Mouse (Mus musculus) retina, postnatal 7 days (tissue): ENCODE measurements around the gene Traf3.

Experiments used
- DNase-seq: peaks from one replicate; pipeline ENCODE4 v3.0.0-alpha.2; 2012; ENCODE audit warnings: low read depth, low spot score

Traf3 gene

DNA sequence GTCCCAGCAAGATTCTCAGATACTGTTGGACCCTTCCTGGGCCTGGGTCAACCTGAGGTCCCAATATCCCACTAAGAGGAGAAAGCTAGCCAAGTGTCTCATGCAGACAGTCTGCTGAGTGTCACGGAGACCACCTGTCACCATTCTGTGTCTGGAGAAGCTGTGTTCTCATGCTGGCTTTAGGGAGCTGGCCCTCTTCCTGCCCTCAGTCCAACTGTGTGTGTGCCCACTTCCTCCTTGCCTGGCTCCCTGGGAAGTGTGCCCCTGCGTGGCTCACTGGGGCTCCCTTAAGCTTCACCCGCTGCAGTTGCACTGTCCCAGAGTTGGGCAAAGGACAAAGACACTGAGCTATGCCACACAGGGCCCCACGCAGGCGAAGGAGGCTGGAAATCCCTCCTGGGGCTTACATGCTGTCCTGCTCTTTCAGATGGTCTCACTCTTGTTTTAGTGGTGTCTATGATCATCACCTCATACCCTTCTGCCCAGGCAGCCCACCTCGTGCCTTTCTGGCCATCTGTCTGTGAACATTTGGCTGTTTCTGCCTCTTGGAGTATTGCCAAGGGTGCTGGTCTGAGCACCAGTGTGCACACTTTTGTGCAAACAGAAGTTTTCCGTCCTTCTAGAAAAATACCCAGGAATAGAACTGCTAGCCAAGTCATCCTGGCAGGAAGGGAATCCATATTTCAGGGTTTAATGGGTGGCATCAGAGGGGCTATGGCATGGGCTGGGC is 13.0 kb upstream of the Traf3 start:
- DNase-seq = no peak

DNA sequence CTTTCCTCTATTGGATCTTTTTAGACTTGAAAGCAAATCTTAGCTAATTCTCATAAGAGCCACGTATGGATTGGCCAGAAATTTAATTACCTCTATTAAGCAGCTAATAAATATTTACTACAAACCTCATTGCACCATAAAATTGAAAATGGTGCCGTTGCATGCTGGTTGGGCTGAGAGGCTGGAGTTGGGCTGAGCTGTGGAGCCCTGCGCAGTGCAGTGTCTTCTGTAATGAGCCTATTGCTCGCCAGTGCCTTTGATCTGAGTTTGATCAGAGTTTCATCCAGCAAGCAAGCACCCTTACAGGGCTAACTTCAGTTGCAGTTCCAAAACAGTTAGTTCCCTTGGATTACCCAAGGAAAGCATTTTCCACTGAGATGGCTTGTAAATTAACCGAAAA is 12.2 kb upstream of the Traf3 start:
- no peak for DNase-seq

DNA sequence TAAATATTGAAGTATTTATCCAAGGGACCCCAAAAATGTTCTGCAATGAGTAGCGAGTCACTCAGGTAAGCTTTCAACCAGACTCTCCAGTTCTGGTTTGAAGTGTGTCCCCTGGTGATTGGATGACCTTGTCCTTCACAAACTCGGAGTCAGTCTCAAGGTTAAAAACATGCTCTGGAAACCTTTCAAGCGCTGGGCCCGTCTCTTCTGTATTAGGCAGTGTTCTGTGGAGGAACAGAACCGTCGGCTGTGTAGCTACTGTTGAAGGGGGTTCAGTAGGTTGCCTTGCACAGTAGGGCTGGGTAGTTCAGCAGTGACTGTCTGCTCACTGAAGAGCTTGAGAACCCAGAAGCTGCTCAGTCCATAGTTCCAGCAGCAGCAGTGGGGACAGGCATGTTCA is 11.5 kb upstream of the Traf3 start:
- no peak for DNase-seq

DNA sequence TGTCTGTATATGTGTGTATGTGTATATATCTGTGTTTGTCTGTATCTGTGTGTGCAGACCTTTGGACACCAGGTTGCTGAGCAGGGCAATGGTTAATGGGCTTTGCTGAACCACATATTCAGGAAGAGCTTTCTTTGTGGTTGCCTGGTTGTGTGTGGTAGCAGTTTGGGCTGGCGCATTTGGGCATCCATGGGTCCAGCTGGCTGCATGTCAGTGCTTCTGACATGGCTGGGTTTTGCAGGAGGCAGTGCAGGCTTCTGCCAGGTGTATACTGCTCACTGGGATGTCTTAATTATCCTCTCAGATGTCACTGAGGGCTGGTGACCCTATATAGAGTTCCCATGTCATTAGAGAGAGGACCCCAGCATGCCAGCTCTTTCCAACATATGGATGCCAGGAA is 10.4 kb upstream of the Traf3 start:
- DNase-seq = no peak

DNA sequence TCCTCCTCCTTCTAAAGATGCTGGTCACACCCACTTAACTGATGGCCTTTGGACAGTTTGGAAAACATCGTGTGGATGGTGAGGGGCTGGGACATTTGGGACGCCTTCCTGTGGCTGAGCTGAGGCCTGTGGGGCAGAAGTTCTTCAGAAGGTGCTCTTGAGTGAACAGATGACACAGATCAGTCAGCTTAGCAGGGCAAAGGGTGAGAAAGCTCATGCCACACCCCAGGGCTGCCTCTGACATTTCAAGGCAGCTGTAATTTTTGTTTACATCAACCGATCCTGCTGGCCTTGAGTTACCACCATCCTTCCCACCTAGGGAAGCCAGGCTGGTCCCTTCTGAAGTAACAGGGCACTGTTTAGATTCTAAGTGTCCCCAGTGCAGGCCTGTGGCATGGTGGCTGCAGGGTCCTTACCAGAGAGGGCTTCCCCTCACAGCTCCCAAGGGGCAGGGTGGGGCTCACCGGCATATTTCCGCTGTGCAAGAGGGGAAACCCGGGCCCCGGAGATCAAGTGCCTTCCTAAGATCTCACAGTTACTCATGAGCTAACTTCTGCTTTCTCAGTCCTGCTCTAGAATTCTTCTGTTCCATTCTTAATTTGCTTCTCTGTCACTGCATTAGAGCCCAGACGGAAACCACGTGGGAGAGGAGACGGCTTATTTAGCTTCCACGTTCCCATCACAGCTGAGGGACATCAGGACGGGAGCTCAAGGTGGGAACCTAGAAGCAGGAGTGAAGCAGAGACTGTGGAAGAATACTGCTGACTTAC is 6.3 kb upstream of the Traf3 start:
- DNase-seq = no peak

DNA sequence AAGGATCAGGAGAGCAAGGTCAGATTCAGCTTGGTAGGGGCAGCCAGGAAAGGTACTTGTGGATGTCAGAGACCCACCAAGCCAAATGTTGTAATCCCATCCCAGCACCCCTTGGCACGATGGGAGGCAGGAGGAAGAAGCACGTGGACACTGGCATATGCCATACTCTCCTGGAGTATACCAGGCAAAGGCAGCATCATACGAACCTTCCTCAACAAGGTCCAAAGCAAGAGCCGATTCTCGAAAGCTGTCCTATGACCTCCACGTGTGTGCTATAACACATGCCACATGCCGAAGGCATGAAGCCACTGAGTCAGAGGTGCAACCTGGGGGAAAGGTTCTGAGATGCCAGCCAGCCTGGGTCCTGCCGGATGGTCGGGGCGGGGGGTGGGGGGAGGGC is 5.3 kb upstream of the Traf3 start:
- DNase-seq = no peak

DNA sequence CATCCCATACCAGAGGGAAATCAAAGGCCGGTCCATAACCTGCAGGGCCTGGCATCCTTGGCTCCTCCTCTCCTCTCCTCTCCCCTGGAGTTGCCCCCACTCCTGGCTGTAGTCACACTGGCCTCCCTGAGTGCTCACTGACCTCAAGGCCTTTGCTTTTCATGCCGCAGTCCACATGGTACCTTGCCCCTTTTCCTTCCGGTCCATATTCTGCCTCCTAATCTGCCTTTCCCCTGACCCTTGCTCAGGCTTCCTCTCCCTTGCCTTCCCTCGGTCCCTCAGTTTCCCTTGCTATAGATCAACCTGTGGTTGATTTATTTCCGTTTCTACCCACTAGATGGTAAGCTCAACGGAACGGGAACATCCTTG is 4.2 kb upstream of the Traf3 start:
- DNase-seq = no peak

DNA sequence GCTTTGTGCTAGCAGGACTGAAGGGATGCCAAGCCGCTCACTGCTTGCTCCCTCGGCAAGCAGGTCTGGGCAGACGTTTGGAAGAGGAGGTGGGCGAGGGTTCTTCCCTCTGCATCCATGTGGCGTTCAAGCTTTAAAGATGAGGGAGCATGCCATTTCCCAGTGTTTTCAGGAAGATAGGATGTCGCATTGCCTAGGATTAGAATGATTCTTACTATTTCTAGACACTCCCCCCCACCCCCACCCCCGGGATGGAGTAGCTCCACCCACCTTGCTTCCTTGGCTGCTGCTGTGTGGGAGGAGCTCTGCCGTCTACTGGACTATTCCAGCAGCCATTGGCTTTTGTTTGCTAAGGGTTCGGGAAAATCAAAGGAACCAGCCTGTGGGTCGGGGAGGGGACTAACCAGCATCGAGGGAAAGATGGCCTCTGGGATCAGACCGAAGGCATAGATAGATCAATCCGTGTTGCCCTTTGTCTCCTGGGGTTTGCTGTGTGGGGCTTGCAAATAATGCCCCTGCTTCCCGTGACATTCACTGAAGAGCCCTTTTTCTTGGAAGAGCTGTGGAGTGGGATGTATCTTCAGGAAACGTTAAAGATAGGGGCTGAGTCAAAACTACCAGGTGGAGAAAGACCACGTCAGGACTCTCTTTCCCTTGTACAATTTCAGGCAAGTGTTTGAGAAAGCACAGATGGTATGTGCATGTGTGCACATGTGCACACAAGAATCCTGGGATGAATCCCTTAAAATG is 3.7 kb upstream of the Traf3 start:
- peak; percentile 46 for DNase-seq

DNA sequence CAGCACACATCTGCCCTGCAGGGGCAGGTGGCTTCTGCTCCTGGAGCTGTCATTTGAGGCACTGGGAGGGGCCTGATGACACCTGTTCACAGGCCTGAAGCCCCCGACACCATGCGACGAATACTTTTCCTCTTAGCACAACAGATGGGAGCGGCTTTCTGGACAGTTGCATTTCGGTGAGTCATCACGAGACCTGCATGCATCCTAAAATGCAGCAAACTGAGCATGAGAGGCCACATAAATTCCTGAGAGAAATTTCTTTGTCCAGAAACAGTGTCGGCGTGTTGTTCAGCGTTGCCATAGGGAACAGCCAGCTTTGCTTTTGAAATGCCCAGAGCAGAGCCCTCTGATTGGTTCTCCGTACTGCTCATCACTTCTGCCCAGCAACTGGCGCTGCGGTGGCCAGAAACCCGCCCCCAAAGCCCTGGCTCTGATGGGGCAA is 1.8 kb upstream of the Traf3 start:
- peak; percentile 82 for DNase-seq

DNA sequence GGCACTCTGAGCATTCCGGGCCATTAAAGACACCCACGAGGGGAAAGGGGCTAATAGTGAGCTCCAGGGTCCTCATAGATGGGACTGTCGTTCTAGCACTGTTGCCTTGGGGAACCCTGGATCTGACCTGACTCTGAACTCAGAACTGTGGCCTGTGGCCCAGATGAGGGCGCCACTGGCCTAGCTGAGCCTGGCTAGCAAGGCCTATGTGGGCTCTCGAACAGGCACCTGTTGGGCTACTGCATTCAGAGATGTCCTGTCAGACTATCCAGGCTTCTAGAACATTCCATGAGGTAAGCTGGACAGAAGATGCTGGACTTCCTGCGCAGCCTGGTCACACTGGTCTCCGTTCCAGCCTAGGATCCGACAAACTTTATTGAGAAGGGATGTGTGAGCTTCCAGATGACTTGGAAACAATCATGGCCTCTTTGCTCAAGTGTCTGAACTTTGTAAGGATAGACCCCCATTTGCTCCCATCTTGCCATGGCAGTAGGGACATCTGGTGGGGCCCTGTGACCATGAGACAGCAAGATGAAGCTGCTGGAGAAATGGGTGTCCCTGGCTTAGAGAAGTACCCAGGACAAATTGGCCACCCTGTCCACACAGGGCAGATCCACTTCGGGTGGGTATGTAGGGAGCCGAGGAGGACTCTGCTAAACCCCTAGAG is 891 bp upstream of the Traf3 start:
- no peak for DNase-seq

DNA sequence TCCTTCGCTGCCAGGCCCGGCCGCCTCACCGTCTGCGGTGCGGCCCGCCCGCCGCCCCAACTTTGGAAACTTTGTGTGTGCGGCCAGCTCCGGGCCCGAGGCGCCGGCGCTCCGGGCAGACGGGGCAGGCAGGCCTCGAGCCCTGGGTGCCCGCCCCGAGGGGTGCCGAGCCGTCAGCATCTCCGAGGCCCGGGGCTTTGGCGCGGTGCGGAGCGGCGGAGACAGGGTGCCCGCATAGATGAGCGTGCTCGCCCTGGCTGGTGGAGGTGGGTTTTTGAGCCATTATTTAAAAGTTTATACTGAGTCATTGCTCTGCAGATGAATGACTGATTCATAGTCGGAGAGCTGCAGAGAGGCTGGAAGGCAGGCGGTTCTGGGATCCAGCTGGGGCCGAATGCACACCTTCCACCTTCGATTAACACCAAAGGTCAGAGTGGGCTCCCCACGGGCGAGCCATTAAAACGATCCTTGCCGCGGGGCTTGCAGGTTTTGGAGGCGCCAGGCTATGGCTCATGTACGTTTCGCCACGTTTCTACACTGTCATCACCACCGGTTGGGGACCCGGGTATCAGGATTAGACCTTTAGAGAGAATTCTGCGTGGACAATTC is 615 bp downstream of the Traf3 start:
- DNase-seq = no peak

DNA sequence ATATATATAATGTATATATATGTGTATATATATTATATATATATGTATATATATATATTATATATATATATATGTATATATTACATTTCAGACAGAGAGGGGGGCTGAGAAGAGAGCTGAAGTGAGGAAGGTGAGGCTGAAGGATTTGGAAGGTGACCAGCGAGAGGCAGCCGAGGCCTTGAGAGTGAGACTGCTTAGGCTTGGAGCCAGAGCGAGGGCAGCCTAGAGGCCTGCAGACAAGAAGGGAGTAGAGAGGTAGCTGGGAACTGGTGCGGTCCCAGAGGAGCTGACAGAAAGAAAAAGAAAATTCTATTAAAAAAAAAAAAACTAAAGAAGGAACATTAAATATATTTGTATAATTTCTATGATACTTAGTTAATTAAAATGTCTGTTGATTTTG is 2.7 kb downstream of the Traf3 start:
- no peak for DNase-seq

DNA sequence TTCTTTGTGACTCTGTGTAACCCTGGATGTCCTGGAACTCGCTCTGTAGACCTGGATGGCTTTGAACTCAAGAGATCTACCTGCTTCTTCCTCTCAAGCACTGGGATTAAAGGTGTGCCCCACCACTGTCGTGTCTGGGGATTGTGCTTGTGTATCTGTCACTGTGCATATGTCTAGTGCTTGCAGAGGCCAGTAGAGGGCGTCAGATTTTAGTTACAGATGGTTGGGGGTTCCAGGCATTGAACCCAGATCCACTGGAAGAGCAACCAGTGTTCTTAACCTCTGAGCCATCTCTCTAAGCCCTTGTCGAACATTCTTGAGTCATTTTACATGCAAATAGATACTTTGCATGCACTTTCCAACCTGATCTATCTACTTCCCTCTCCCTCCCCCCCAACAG is 12.6 kb downstream of the Traf3 start:
- no peak for DNase-seq

DNA sequence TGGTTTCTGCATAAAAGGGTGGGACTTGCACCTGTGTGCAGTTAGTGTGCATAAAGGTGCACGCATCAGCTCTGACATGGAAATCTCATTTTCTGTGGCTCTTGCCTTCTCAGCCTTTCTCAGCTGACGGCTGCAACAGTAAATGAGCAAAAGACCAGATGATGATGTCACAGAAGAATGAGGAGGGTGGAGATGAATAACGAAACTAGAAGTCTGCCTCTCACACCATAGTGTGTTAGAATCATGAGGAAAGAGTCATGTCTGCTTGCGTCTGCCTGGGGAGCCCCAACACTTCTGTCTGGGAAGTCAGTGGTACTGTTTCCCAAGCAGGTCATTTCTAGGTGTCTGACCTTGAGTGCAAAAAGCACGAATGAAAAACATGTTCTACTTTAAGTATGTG is 15.7 kb downstream of the Traf3 start:
- no peak for DNase-seq

DNA sequence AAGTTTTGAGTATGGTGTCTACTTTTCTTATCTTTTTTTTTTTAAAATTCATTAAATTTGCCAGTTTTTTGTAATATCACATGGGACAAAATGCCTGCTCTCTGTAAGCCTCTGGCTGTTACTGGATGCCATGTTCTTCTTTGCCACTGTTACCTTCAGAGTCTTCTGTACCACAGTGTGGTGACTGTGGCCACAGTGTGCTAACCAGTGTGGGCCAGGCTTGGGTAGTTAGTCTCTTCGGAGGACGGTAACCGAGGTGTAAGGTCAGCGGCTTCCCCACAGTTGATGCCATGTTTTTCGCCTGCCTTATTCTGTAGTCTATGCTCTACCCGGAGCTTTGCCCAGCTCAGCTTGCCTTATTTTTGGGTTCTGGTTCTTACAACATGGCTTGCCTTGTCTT is 16.2 kb downstream of the Traf3 start:
- no peak for DNase-seq

DNA sequence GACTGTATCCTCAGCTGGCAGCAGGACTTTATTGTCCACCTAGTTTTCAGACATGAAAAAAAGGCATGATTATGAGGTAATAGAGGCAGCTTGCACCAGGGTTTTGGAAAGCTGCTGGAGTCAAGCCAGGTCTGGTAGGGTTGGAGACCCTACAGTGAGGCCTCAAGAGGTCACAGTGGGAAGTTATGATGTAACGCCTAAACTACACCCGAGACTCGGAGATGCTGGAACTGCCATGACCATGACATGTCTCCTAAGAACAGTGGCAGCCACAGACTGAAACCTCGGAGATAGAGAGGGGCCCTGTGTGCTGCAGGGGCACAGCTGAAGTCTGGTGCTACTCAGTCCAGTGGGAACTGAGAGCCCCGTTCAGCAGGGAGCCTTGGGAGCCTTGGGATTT is 18.3 kb downstream of the Traf3 start, which contains the start of gene 4930595D18Rik:
4930595D18Rik (minus strand) TSS at position 16 of the 400 bp plus-strand sequence.
- DNase-seq = no peak

DNA sequence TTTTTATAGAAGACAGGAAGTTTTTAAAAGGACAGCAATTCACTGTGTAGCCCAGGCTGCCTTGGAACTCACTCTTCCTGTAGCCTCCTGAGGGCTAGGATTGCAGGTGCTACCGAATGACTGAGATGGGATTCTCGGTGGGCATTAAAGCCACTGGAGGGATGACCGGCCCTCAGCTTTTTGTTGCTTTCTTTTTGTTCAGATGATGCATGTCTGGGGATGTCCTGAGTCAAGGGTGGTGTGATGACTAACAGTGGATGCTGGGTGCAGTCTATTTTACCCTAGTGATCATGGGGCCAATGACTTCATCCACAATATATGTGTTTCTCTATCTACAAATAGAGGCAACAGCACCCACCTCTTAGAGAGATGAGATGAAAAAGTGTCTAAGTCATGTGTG is 20.8 kb downstream of the Traf3 start:
- DNase-seq = no peak

DNA sequence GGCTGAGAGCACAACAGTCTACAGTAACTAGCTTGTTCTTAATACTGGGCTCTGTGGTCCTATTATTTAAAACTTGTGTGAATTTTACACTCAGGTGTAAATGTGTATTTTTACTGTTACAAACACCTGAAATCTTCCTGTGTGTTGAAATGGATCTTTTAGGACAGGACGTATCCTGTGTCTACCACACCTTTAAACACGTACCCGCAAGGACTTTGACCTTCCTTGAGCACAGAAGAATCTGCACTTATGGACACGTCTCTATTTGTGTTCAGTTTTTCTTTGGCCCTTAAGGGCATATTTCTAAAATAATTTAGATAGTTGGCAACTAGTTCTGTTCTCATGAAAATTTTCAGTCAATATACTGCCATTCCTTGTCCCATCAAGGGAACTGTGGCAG is 22.1 kb downstream of the Traf3 start:
- no peak for DNase-seq

DNA sequence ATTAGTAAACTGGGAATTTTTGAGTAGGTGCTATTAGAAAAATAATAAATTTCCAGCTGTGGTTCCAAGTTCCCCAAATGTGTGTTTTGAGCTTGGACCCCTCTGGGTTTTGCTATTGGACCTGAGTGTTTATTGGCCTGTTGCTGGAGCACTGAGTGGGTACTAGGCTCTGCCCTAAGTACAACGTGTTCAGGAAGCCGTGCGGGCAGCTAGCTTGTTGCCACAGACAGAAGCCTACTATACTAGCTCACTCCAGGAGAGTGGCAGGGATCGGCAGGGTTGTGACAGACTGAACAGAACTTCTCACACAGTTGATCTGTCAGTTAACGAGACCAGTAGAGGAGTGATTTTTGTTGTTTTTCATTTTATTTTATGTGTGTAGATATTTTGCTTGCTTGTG is 24.2 kb downstream of the Traf3 start:
- DNase-seq = no peak

DNA sequence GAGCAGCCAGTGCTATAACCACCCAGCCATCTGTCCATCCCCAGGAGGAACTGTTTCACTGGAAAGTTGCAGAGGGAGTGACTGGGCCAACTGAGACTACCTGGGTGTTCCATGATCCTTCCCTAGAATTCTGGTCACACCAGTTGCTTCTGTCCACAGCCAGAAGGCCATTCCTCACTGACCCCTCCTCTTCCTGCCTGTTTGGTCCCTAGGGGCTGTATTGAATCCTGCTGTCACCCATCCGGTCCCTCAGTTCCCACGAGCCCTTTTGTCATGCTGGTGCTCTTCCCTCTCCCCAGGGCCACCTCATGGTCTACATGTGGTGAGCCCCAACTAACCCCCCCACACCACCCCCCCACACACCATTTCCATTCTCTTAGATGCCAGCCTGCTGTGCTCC is 24.7 kb downstream of the Traf3 start:
- DNase-seq = no peak

DNA sequence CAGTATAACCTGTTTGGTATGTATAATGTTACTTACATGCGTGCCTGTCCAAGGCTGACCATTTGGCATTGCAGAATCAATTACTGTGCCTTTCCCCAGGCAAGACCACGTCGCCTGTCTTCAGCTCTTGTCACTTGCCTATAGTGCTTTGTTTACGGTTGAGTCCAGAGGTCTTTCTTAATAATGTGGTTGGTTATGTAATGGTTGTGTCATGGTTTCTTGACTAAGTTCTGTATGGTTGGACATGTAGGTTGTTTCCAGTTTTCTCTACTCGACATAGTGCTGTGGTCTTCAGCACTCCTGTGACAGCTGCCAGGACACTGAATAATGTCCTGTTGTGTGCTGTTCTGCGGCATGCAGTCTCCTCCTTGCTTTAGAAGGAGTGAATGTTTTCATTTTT is 26.6 kb downstream of the Traf3 start:
- no peak for DNase-seq

DNA sequence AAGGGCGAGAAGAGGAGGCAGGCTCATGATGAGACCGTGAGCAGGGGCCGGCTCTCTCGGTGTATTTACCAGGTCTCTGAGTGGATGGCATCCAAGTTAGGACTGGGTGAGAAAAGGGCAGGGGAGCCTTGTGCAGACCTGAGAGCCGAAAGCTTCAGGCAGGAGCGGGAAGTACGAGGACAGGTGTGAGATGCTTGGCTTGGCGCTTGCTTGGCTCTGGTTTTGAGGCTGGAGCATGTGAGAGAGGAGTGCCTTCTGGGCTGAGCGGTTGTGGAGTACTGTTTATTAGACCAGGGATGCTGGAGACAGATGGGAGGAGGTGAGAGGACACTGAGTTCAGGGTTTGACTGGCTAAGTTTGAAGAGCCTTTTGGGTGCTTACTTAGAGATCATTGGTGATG is 27.2 kb downstream of the Traf3 start:
- DNase-seq = no peak
